8 mouse cellular contexts compared by ENCODE assay signal in genomic region chr3:36551851-36552384, GRCm38 (mm10). TPM values are rescaled to one million over a fixed set of nuclear protein-coding genes. Genes with fewer than 3 reads are reported as not detected.
DNase-seq lines count a peak whose midpoint lies in the region; ATAC-seq and TF ChIP-seq lines count a peak whose summit lies in the region.

No protein-coding gene starts in this region.

- H3K27me3 ChIP-seq in heart, embryonic 13.5 days (replicated peaks), result no peaks in the 10 kb centered on the region; the same call in 1 of the 2 replicates
- no peaks in the 10 kb centered on the region for H3K27me3 ChIP-seq in C2C12 (ENCODE audit: control insufficient read depth, insufficient read depth, insufficient read length)
- H3K27me3 ChIP-seq in heart, embryonic 16.5 days (ENCODE audit: control insufficient read depth, insufficient read depth, low read length), result no peaks in the 10 kb centered on the region
- peaks cover 4% of the 10 kb centered on the region for H3K27me3 ChIP-seq in liver, embryonic 16.5 days (ENCODE audit: control insufficient read depth, insufficient read depth, low read depth, low read length)
- no peaks in the 10 kb centered on the region for H3K27me3 ChIP-seq in splenic B cell, adult 2 months (ENCODE audit: control insufficient read depth, insufficient read depth, low read length, poor library complexity, severe bottlenecking)

- H3K79me3 ChIP-seq in C2C12 (ENCODE audit: low read depth), result peaks cover 8% of the 10 kb centered on the region

- H3ac ChIP-seq in C2C12 (ENCODE audit: control insufficient read depth, insufficient read length, low read depth), result peak overlapping the region; percentile 66

- peak overlapping the region; percentile 92 for H3K4me2 ChIP-seq in heart, embryonic 13.5 days
- H3K4me2 ChIP-seq in heart, embryonic 16.5 days (ENCODE audit: low read depth, low read length), result peak overlapping the region; percentile 98
- peak overlapping the region; percentile 91 for H3K4me2 ChIP-seq in liver, embryonic 16.5 days (ENCODE audit: low read depth, low read length)

- DNase-seq in heart, adult 9 months (ENCODE audit: low spot score in 2 of 2), result no peak
- peak; percentile 27 for DNase-seq in adrenal gland, postnatal 14 days
- DNase-seq in splenic B cell, adult 2 months (ENCODE audit: low read depth, low spot score), result peak; percentile 27
- DNase-seq in ovary, adult 18-20 months (ENCODE audit: low spot score), result no peak

- peak overlapping the region; percentile 68 for H3K4me3 ChIP-seq in heart, embryonic 13.5 days
- peak overlapping the region; percentile 86 for H3K4me3 ChIP-seq in C2C12 (ENCODE audit: insufficient read depth, poor library complexity, severe bottlenecking)
- H3K4me3 ChIP-seq in heart, embryonic 16.5 days (ENCODE audit: low read length), result peak overlapping the region; percentile 92
- peak overlapping the region; percentile 93 for H3K4me3 ChIP-seq in liver, embryonic 16.5 days (ENCODE audit: low read depth, low read length)

- H3K9ac ChIP-seq in heart, embryonic 13.5 days, result peak overlapping the region; percentile 86
- peak overlapping the region; percentile 85 for H3K9ac ChIP-seq in heart, embryonic 16.5 days (ENCODE audit: low read length)
- peak overlapping the region; percentile 16; the same call in 1 of the 2 replicates for H3K9ac ChIP-seq in liver, embryonic 16.5 days (ENCODE audit: low read depth, low read length)

- no peaks in the 10 kb centered on the region for H3K9me3 ChIP-seq in heart, embryonic 13.5 days
- no peaks in the 10 kb centered on the region for H3K9me3 ChIP-seq in heart, embryonic 16.5 days (replicated peaks; ENCODE audit: control insufficient read depth, low read length)
- no peaks in the 10 kb centered on the region for H3K9me3 ChIP-seq in liver, embryonic 16.5 days (replicated peaks; ENCODE audit: control insufficient read depth, low read length)

- no peak for ATAC-seq in heart, embryonic 13.5 days (ENCODE audit: extremely low read depth, insufficient number of reproducible peaks, low FRiP score, low TSS enrichment)
- ATAC-seq in heart, embryonic 16.5 days (replicated peaks; ENCODE audit: extremely low read depth, insufficient read depth, low FRiP score), result no peak; the same call in 1 of the 2 replicates
- ATAC-seq in liver, embryonic 16.5 days (ENCODE audit: low read depth), result peak; percentile 8; the same call in 1 of the 2 replicates

- peaks cover 14% of the 10 kb centered on the region for H3K4me1 ChIP-seq in heart, embryonic 13.5 days
- H3K4me1 ChIP-seq in heart, embryonic 16.5 days (ENCODE audit: control insufficient read depth, insufficient read depth, low read length), result peaks cover 5% of the 10 kb centered on the region; the same call in 1 of the 2 replicates
- peaks cover 10% of the 10 kb centered on the region for H3K4me1 ChIP-seq in liver, embryonic 16.5 days (ENCODE audit: control insufficient read depth, low read depth, low read length)

- peaks cover 20% of the 10 kb centered on the region for H3K79me2 ChIP-seq in C2C12 (ENCODE audit: control insufficient read depth, insufficient read depth)

- H3K27ac ChIP-seq in heart, embryonic 13.5 days (replicated peaks), result 0 out of 2 replicates have a peak overlapping the region, but pooled peaks have one; percentile 15
- H3K27ac ChIP-seq in heart, embryonic 16.5 days (ENCODE audit: low read length), result no peak overlapping the region
- H3K27ac ChIP-seq in liver, embryonic 16.5 days (ENCODE audit: low read length), result 0 out of 2 replicates have a peak overlapping the region, but pooled peaks have one; percentile 26

- peaks cover 31% of the 10 kb centered on the region for H3K36me3 ChIP-seq in heart, embryonic 13.5 days
- peaks cover 25% of the 10 kb centered on the region for H3K36me3 ChIP-seq in C2C12 (ENCODE audit: control insufficient read depth, insufficient read depth)
- peaks cover 23% of the 10 kb centered on the region for H3K36me3 ChIP-seq in heart, embryonic 16.5 days (ENCODE audit: control insufficient read depth, insufficient read depth)
- peaks cover 16% of the 10 kb centered on the region for H3K36me3 ChIP-seq in liver, embryonic 16.5 days (ENCODE audit: control insufficient read depth, insufficient read depth)
- H3K36me3 ChIP-seq in splenic B cell, adult 2 months (ENCODE audit: control insufficient read depth, insufficient read depth, low read length, poor library complexity, severe bottlenecking), result peaks cover 9% of the 10 kb centered on the region

- no peak for TF ChIP-seq CTCF in C2C12 (IDR thresholded peaks at IDR 0.05; ENCODE audit: control insufficient read depth, insufficient read depth, insufficient read length)

- 24% methylated on average over 12 of the region's 12 CpGs for WGBS in heart, embryonic 13.5 days
- WGBS in heart, embryonic 16.5 days, result 18% methylated on average over 12 of the region's 12 CpGs
- WGBS in liver, embryonic 16.5 days (ENCODE audit: insufficient replicate concordance), result 23% methylated on average over 12 of the region's 12 CpGs

TF ChIP-seq in C2C12, 6 proteins besides CTCF, POLR2A, EP300 and RAD21:
- TF ChIP-seq USF1 (IDR thresholded peaks at IDR 0.05; ENCODE audit: low read depth) (no peak), MYOG (IDR thresholded peaks at IDR 0.05; ENCODE audit: control insufficient read depth, extremely low read depth, insufficient read length) (no peak), MYOD1 (IDR thresholded peaks at IDR 0.05; ENCODE audit: control insufficient read depth, insufficient read length, low read depth) (no peak), CEBPB (IDR thresholded peaks at IDR 0.05; ENCODE audit: low read depth) (no peak), FOSL1 (IDR thresholded peaks at IDR 0.05; ENCODE audit: insufficient read depth, low read length, poor library complexity, severe bottlenecking) (no peak), MAX (IDR thresholded peaks at IDR 0.05) (no peak)
TF ChIP-seq in C2C12: peak in this region for 0.

RNA-seq across cellular contexts. Expression of gene Exosc9, which starts 0.5 kb away (rescaled TPM):
- 51.5 and 58.6 TPM in 2 replicates for polyA plus RNA-seq in heart, embryonic 13.5 days (2015; fragmentation: Nextera tagmentation; extraction: Ambion mirVana)
- 10.8 TPM for polyA plus RNA-seq in C2C12 (2012; fragmentation: generic; extraction: Trizol)
- 30.2 and 32.9 TPM in 2 replicates for total RNA-seq in adrenal gland, postnatal 14 days (2021)
- polyA plus RNA-seq in heart, embryonic 16.5 days (2015; fragmentation: Nextera tagmentation; extraction: Ambion mirVana), result 55.5 and 57.5 TPM in 2 replicates
- polyA plus RNA-seq in liver, embryonic 16.5 days (2015; fragmentation: Nextera tagmentation; extraction: Ambion mirVana), result 30.0 and 36.6 TPM in 2 replicates

RNA-seq across cellular contexts. Expression of gene Ccna2, which starts 20.0 kb away (rescaled TPM):
- 168 and 184 TPM in 2 replicates for polyA plus RNA-seq in heart, embryonic 13.5 days (2015; fragmentation: Nextera tagmentation; extraction: Ambion mirVana)
- 71.5 TPM for polyA plus RNA-seq in C2C12 (2012; fragmentation: generic; extraction: Trizol)
- total RNA-seq in adrenal gland, postnatal 14 days (2021), result 28.7 and 30.6 TPM in 2 replicates
- polyA plus RNA-seq in heart, embryonic 16.5 days (2015; fragmentation: Nextera tagmentation; extraction: Ambion mirVana), result 170 and 195 TPM in 2 replicates
- polyA plus RNA-seq in liver, embryonic 16.5 days (2015; fragmentation: Nextera tagmentation; extraction: Ambion mirVana), result 220 and 228 TPM in 2 replicates

RNA-seq across cellular contexts. Expression of gene Gm11549, which starts 30.3 kb away (rescaled TPM):
- 0.29 TPM in 2 replicates for polyA plus RNA-seq in heart, embryonic 13.5 days (2015; fragmentation: Nextera tagmentation; extraction: Ambion mirVana)
- not detected for polyA plus RNA-seq in C2C12 (2012; fragmentation: generic; extraction: Trizol)
- total RNA-seq in adrenal gland, postnatal 14 days (2021), result 0.23 TPM in 1 of 2 replicates, not detected in the other
- 0.27 and 0.35 TPM in 2 replicates for polyA plus RNA-seq in heart, embryonic 16.5 days (2015; fragmentation: Nextera tagmentation; extraction: Ambion mirVana)
- not detected in 2 replicates for polyA plus RNA-seq in liver, embryonic 16.5 days (2015; fragmentation: Nextera tagmentation; extraction: Ambion mirVana)

Comparison
In these comparisons a context has a peak if more than half of its experiments do, and no peak if none do; other contexts are left out.
1. H3K9ac ChIP-seq: peak in every context shown above with its lines; median percentile 86 in heart, embryonic 13.5 days; 85 in heart, embryonic 16.5 days; 16 in liver, embryonic 16.5 days.
2. DNase-seq: peak in adrenal gland, postnatal 14 days (single experiment) and splenic B cell, adult 2 months (single experiment); none in heart, adult 9 months (0 of 2) and ovary, adult 18-20 months (single experiment).
3. Peak in every context shown above with its lines, with median percentiles within 50 percentile points of each other: H3K4me2 ChIP-seq and H3K4me3 ChIP-seq.